Mouse (Mus musculus) midbrain, embryonic 14.5 days (tissue): ENCODE results near the gene Smarce1. TPM values are rescaled to one million over a fixed set of nuclear protein-coding genes. Genes with fewer than 3 reads are reported as not detected.

Experiments used
- ATAC-seq: fragments of 200-750 bp; cut with Nextera tagmentation; 2 replicates; pipeline ENCODE4 v1.8.0; 2017; ENCODE audit warnings: moderate number of reproducible peaks, moderate library complexity; ENCODE audit not compliant: low FRiP score, low TSS enrichment
- DNase-seq: peaks from one replicate; pipeline ENCODE4 v3.0.0-alpha.2; 2015
- H3K27ac ChIP-seq: fragments of 300-500 bp; sonication (generic); replicated peaks from 2 replicates; pipeline ENCODE4 v1.5.1; 2014; ENCODE audit warnings: mild to moderate bottlenecking, low read depth, low read length, moderate library complexity
- H3K27me3 ChIP-seq: fragments of 300-500 bp; sonication (generic); 2 replicates; pipeline ENCODE4 v1.6.1; 2014; ENCODE audit warnings: low read length, control low read depth, mixed read lengths; ENCODE audit not compliant: control insufficient read depth, insufficient read depth
- H3K36me3 ChIP-seq: fragments of 300-500 bp; sonication (generic); 2 replicates; pipeline ENCODE4 v1.6.1; 2014; ENCODE audit warnings: low read length, control low read depth; ENCODE audit not compliant: control insufficient read depth, insufficient read depth
- H3K4me1 ChIP-seq: fragments of 300-500 bp; sonication (generic); 2 replicates; pipeline ENCODE4 v1.6.1; 2014; ENCODE audit warnings: mild to moderate bottlenecking, antibody characterized with exemption, low read length, control low read depth; ENCODE audit not compliant: control insufficient read depth, insufficient read depth
- H3K4me2 ChIP-seq: fragments of 300-500 bp; sonication (generic); 2 replicates; pipeline ENCODE4 v1.6.1; 2014; ENCODE audit warnings: mild to moderate bottlenecking, low read length, moderate library complexity
- H3K4me3 ChIP-seq: fragments of 300-500 bp; sonication (generic); replicated peaks from 2 replicates; pipeline ENCODE4 v1.5.1; 2014; ENCODE audit warnings: low read depth, low read length
- H3K9ac ChIP-seq: fragments of 300-500 bp; sonication (generic); replicated peaks from 2 replicates; pipeline ENCODE4 v1.6.1; 2014; ENCODE audit warnings: mild to moderate bottlenecking, low read length, moderate library complexity
- H3K9me3 ChIP-seq: fragments of 300-500 bp; sonication (generic); 2 replicates; pipeline ENCODE4 v1.6.1; 2016; ENCODE audit warnings: low read length, control low read depth, mixed read lengths; ENCODE audit not compliant: control insufficient read depth
- WGBS: fragments of 180-500 bp; shearing (Covaris S2); extraction: QIAGEN DNeasy Blood & Tissue Kit; methylation state at CpG from one replicate; pipeline ENCODE4 v1.1.7; 2014; 5-methylcytosine and 5-hydroxymethylcytosine counted together
- polyA plus RNA-seq: library from polyadenylated mRNA; unstranded; fragments of >200 nt; fragmentation: Nextera tagmentation; extraction: Ambion mirVana; gene quantifications from 2 replicates; pipeline ENCODE4 v1.2.1, GENCODE M21; 2014

Gene Smarce1
- polyA plus RNA-seq, 1 experiment from 2014 or later, result 173 TPM

DNA sequence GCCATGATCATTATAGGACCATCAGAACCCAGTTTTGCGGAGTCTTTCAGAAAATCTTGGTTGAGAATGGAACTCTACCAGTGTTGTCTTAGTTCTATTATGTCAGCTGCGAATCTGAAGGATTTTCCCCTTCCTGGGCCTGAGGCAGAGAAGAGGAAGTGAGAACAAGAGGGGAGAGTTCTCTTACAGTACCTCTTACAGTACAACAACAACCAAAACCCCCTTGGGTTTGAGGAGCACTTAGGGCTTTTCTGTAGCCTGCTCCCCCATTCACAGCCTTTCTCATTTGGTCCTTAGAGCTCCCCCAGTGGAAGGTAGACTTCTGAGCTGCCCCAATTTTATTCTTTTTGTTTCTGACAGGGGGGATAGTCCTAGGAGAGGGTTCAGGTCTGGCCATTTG is 44.0 kb downstream of the Smarce1 start:
- 78% methylated on average over 2 of the region's 2 CpGs for WGBS
- no peak overlapping the region for H3K9ac ChIP-seq
- H3K4me2 ChIP-seq, result no peak overlapping the region
- H3K27ac ChIP-seq, result no peak overlapping the region
- ATAC-seq, result no peak
- H3K27me3 ChIP-seq, result no peaks in the 10 kb centered on the region
- no peaks in the 10 kb centered on the region for H3K36me3 ChIP-seq
- H3K9me3 ChIP-seq, result no peaks in the 10 kb centered on the region
- H3K4me3 ChIP-seq, result no peak overlapping the region
- H3K4me1 ChIP-seq, result no peaks in the 10 kb centered on the region
- no peak for DNase-seq

GRCm38 (mm10) chr11:99182575-99182974 is 48.2 kb downstream of the Smarce1 start:
- H3K9ac ChIP-seq, result no peak overlapping the region
- no peaks in the 10 kb centered on the region for H3K9me3 ChIP-seq
- no peak overlapping the region for H3K27ac ChIP-seq
- ATAC-seq (no peak), DNase-seq (no peak)
- no peak overlapping the region for H3K4me3 ChIP-seq
- H3K4me2 ChIP-seq, result no peak overlapping the region
- 79% methylated on average over 11 of the region's 11 CpGs for WGBS
- no peaks in the 10 kb centered on the region for H3K36me3 ChIP-seq
- no peaks in the 10 kb centered on the region for H3K4me1 ChIP-seq
- H3K27me3 ChIP-seq, result no peaks in the 10 kb centered on the region

- no peak for DNase-seq
- no peaks in the 10 kb centered on the region for H3K4me1 ChIP-seq
- no peaks in the 10 kb centered on the region for H3K27me3 ChIP-seq
- H3K27ac ChIP-seq, result no peak overlapping the region
- no peak overlapping the region for H3K4me3 ChIP-seq
- H3K36me3 ChIP-seq, result no peaks in the 10 kb centered on the region
- ATAC-seq, result no peak
- no peak overlapping the region for H3K9ac ChIP-seq
- no peaks in the 10 kb centered on the region for H3K9me3 ChIP-seq
- WGBS, result 84% methylated on average over 5 of the region's 5 CpGs
- no peak overlapping the region for H3K4me2 ChIP-seq
Measured at GRCm38 (mm10) chr11:99180071-99180470, 50.7 kb downstream of the Smarce1 start.

- Histone ChIP-seq H3K4me3 (no peak overlapping the region), H3K4me1 (no peaks in the 10 kb centered on the region), H3K9me3 (no peaks in the 10 kb centered on the region), H3K9ac (no peak overlapping the region), H3K36me3 (no peaks in the 10 kb centered on the region), H3K4me2 (no peak overlapping the region), H3K27ac (no peak overlapping the region), H3K27me3 (no peaks in the 10 kb centered on the region)
- no peak for DNase-seq
- no peak for ATAC-seq
- 65% methylated on average over 2 of the region's 3 CpGs for WGBS
Measured at GRCm38 (mm10) chr11:99177925-99178198, 53.0 kb downstream of the Smarce1 start.

DNA sequence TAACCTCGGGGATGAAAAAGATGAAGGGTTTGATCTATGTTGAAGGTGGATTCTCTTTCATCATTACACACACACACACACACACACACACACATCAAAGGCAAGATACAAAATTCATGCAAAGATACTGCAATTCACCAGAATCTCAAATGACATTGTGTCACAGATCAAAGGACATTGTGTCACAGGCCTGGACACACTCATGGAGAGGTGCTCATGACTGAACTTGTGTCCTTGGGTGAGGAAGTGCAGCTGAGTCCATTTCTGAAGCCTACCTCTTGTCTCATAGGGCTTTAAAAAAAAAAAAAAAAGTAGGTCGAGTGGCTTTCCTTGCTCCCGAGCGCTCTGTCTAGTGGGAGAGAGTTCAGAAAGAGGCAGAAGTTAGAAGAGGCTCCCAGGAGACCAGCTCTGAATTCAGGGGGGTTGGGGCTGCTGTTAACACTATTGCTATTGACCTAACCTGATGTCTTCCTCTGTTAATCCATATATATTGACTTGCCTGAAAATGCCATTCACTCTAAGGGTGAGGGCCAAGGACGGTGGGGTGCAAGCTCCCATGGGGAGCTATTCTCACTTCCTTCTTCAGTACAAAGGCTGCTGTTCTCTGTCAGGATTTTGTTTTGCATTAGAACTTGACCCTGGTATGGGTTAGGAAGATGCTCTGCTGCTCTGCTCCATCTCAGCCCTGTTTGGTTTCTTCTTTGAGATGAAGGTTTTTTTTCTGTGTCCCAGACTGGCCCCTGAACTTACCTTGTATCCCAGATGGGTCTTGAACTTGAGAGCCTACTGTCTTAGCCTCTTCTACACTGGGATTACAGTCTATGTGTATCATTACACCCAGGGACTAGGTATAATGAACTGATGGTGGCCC is 53.5 kb downstream of the Smarce1 start:
- H3K4me2 ChIP-seq, result no peak overlapping the region
- H3K36me3 ChIP-seq, result no peaks in the 10 kb centered on the region
- H3K9me3 ChIP-seq, result no peaks in the 10 kb centered on the region
- no peak overlapping the region for H3K9ac ChIP-seq
- no peak overlapping the region for H3K27ac ChIP-seq
- ATAC-seq (no peak), DNase-seq (no peak)
- no peak overlapping the region for H3K4me3 ChIP-seq
- no peaks in the 10 kb centered on the region for H3K4me1 ChIP-seq
- 70% methylated on average over 5 of the region's 5 CpGs for WGBS
- no peaks in the 10 kb centered on the region for H3K27me3 ChIP-seq

DNA sequence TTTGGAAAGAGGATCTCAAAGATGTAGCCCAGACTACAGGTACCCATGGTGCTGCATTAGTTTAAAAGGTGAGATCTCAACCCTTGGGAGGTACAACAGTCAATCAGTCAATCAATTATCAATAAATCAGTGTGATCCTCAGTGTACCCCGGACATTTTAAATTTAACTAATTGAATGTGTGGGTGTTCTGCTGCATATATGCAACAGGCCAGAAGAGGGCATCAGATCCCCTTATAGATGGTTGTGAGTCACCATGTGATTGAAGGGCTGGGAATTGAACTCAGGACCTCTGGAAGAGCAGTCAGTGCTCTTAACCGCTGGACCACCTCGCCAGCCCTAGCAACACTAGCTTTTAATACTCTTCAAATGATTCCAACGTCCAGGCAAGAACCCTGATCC is 58.8 kb downstream of the Smarce1 start:
- H3K27ac ChIP-seq, result no peak overlapping the region
- H3K4me1 ChIP-seq, result no peaks in the 10 kb centered on the region
- no peaks in the 10 kb centered on the region for H3K27me3 ChIP-seq
- H3K4me3 ChIP-seq, result no peak overlapping the region
- ATAC-seq (no peak), DNase-seq (no peak)
- H3K4me2 ChIP-seq, result no peak overlapping the region
- H3K36me3 ChIP-seq, result no peaks in the 10 kb centered on the region
- no peaks in the 10 kb centered on the region for H3K9me3 ChIP-seq
- WGBS, result 81% methylated on average over 4 of the region's 4 CpGs
- no peak overlapping the region for H3K9ac ChIP-seq

- no peak for DNase-seq
- Histone ChIP-seq H3K27me3 (no peaks in the 10 kb centered on the region), H3K9ac (no peak overlapping the region), H3K9me3 (no peaks in the 10 kb centered on the region), H3K36me3 (no peaks in the 10 kb centered on the region), H3K4me1 (no peaks in the 10 kb centered on the region), H3K4me2 (no peak overlapping the region), H3K27ac (no peak overlapping the region), H3K4me3 (no peak overlapping the region)
- ATAC-seq, result no peak
- 74% methylated on average over 2 of the region's 2 CpGs for WGBS
Measured at GRCm38 (mm10) chr11:99171442-99171841, 59.4 kb downstream of the Smarce1 start.

DNA sequence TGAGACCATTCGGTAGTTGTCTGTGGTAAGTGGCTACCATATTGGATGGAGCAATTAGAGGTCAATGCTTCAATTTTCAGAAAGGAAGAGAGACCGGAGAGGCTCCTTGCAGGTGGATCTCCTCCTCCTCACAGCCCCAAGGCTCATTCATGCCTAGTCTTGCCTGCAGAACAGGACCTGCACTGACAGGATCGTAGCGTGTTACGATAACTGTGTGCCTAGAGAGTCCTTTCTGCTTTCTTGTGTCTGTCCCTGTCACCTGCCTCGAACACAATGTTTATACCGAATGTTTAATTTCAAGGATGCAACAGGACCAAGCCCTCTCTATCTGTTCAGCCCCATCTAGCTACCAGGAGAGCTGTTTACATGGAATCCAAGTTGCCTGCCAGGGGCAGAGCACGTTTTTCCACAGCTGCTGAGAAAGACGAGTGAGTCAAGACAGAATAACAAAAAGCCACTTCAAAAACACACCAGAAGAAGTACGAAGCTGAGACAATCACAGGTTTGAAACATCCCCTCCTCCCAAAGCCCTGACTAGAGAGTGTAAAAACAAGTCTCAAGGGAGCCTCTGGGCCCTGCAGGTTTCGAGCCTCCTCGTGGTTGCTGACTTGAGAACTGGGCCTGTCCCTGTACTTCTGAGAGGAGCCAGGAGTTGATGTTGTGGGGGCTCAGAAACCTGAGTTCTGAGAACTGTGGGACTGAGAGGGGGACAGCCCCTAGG is 60.1 kb downstream of the Smarce1 start:
- Histone ChIP-seq H3K9me3 (no peaks in the 10 kb centered on the region), H3K4me3 (no peak overlapping the region), H3K4me1 (no peaks in the 10 kb centered on the region), H3K4me2 (no peak overlapping the region), H3K9ac (no peak overlapping the region), H3K27me3 (no peaks in the 10 kb centered on the region), H3K27ac (no peak overlapping the region), H3K36me3 (no peaks in the 10 kb centered on the region)
- ATAC-seq (no peak), DNase-seq (no peak)
- WGBS, result 83% methylated on average over 12 of the region's 12 CpGs

DNA sequence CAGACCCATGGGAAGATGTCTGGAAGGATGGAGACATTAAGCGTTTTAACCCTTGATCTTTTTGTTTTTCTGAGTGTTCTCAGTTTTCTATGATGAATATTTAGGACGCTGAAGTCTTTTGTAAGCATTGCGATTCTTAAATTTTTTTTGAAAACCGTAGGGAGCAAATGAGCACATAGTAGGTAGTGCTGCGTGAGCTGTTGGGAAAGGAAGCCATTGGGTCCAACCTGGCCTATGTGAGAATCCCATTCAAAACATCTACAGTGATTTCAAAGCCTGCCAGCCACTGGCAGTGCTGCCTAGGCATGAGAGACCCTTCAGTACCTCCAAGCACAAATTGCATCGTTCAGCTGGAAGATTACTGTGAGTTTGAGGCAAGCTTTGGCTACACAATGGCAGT is 60.8 kb downstream of the Smarce1 start:
- no peak overlapping the region for H3K4me2 ChIP-seq
- H3K36me3 ChIP-seq, result no peaks in the 10 kb centered on the region
- no peak for DNase-seq
- H3K9me3 ChIP-seq, result no peaks in the 10 kb centered on the region
- 93% methylated on average over 6 of the region's 6 CpGs for WGBS
- no peaks in the 10 kb centered on the region for H3K27me3 ChIP-seq
- ATAC-seq, result no peak
- H3K4me3 ChIP-seq, result no peak overlapping the region
- H3K4me1 ChIP-seq, result no peaks in the 10 kb centered on the region
- no peak overlapping the region for H3K27ac ChIP-seq
- H3K9ac ChIP-seq, result no peak overlapping the region
